Mouse (Mus musculus) heart, adult 2 months (tissue): Measurements from ENCODE around the gene Cep41. TPM values are rescaled to one million over a fixed set of nuclear protein-coding genes. Genes with fewer than 3 reads are reported as not detected.

Experiments
- DNase-seq, 2 experiments: peaks; one replicate each; pipeline ENCODE4 v3.0.0; 2021
- H3K27ac ChIP-seq: fragments of 200-600 bp; 2 replicates; pipeline ENCODE4 v1.8.1; 2022
- H3K27me3 ChIP-seq: fragments of 200-500 bp; 2 replicates; pipeline ENCODE4 v1.6.1; 2012; ENCODE audit warnings: mild to moderate bottlenecking, low read length, inconsistent platforms, mixed read lengths; ENCODE audit not compliant: control insufficient read depth, insufficient read depth
- H3K36me3 ChIP-seq: fragments of 200-500 bp; 2 replicates; pipeline ENCODE4 v1.6.1; 2012; ENCODE audit warnings: low read length, inconsistent platforms; ENCODE audit not compliant: control insufficient read depth, insufficient read depth
- H3K4me1 ChIP-seq: fragments of 200-500 bp; 2 replicates; pipeline ENCODE4 v1.6.1; 2011; ENCODE audit warnings: low read length; ENCODE audit not compliant: control insufficient read depth, insufficient read depth
- H3K4me3 ChIP-seq: fragments of 200-600 bp; 2 replicates; pipeline ENCODE4 v1.8.1; 2022
- H3K79me2 ChIP-seq: fragments of 200-500 bp; replicated peaks from 2 replicates; pipeline ENCODE4 v1.6.1; 2012; ENCODE audit warnings: mild to moderate bottlenecking, inconsistent platforms, low read length, moderate library complexity, mixed read lengths; ENCODE audit not compliant: control insufficient read depth, insufficient read depth
- H3K9ac ChIP-seq: fragments of 200-500 bp; 2 replicates; pipeline ENCODE4 v1.6.1; 2012; ENCODE audit warnings: low read depth, mild to moderate bottlenecking, control low read depth, inconsistent platforms, low read length, mixed read lengths
- CTCF ChIP-seq: fragments of 200-600 bp; IDR thresholded peaks from 2 replicates; pipeline ENCODE4 v1.8.1; 2022; ENCODE audit warnings: antibody characterized with exemption, mild to moderate bottlenecking, moderate library complexity
- EP300 ChIP-seq: fragments of 200-500 bp; IDR thresholded peaks from 2 replicates; pipeline ENCODE4 v1.6.1; 2011; ENCODE audit warnings: low read depth, low read length, control low read depth; ENCODE audit not compliant: insufficient read depth
- POLR2A ChIP-seq: fragments of 200-500 bp; IDR thresholded peaks from 2 replicates; pipeline ENCODE4 v1.6.1; 2011; ENCODE audit warnings: mild to moderate bottlenecking, low read depth, low read length, control low read depth; ENCODE audit not compliant: insufficient read depth
- WGBS: fragments of 180-500 bp; shearing (Covaris S2); methylation state at CpG from one replicate; pipeline ENCODE4 v1.1.7; 2018; 5-methylcytosine and 5-hydroxymethylcytosine counted together
- intact Hi-C: fragments of 180-260 bp; cut with DNase I; formaldehyde crosslinking; loops from one replicate; pipeline ENCODE4 v1.15.1; 2025
- polyA plus RNA-seq: library from polyadenylated mRNA; depleted of rRNA; stranded (reverse); fragments of >200 nt; gene quantifications from 2 replicates; pipeline ENCODE4 v1.2.3, GENCODE M21; 2012
- total RNA-seq, 2 experiments: library from RNA; stranded (reverse); gene quantifications; 2 replicates each; pipeline ENCODE4 v1.2.3; 2021

The Cep41 gene
- total and polyA plus RNA-seq, 3 experiments = 1.3 to 1.9 (median 1.4) TPM

DNA sequence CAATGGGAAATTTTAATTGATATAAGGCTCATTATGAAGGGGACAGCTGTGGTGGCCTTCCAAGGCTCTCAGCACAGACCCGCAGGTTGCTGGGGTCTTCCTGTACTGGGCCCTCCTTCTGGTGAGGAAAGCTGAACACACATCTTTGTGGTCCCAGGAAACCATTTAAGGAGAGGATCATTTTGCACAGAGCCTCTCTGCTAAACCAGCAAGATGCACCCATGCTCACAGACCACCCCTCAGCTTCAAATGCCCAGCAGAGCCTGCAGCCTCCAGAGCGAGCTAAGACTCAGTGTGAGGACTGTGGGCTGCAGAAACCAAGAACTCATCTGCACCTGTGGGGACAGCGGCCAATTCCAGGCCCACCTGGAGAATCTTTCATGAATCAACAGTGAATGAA is 38.6 kb downstream of the Cep41 start:
- intact Hi-C loops = no loop called here
- Histone ChIP-seq H3K4me3 (no peak overlapping the region), H3K9ac (no peak overlapping the region), H3K4me1 (peaks cover 1% of the 10 kb centered on the region; the same call in 1 of the 2 replicates), H3K27ac (no peak overlapping the region), H3K27me3 (no peaks in the 10 kb centered on the region), H3K36me3 (no peaks in the 10 kb centered on the region), H3K79me2 (no peaks in the 10 kb centered on the region)
- WGBS = 92% methylated on average over 3 of the region's 3 CpGs
- DNase-seq = no peak
- TF ChIP-seq EP300 (no peak), CTCF (no peak), POLR2A (no peak)

DNA sequence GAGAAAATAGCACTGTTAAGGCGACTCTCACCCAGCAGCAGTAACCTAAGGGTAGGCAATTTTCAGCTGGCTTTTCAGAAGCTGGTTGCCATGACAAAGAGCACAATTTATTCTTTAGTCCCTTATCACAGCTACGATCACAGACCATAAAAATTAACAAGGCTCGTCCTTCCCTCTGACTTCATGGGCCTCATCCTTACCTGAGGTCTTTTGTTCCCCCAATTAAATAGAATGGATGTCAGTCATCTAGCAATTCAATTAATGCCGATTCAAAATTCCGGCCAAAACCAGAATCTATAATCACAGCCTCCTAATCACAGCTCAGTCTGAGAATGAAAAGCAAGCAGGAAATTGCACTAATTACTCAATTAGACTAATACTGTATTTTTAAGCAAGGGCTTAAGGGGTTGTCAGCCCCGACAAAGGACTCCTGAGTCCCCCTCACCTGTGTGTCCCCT is 39.1 kb downstream of the Cep41 start:
- no peak for DNase-seq
- H3K79me2 ChIP-seq = no peaks in the 10 kb centered on the region
- no peaks in the 10 kb centered on the region for H3K27me3 ChIP-seq
- no peak overlapping the region for H3K27ac ChIP-seq
- no peak overlapping the region for H3K9ac ChIP-seq
- TF ChIP-seq CTCF = no peak
- TF ChIP-seq POLR2A = no peak
- TF ChIP-seq EP300 = no peak
- no peaks in the 10 kb centered on the region for H3K36me3 ChIP-seq
- H3K4me3 ChIP-seq = no peak overlapping the region
- peaks cover 1% of the 10 kb centered on the region; the same call in 1 of the 2 replicates for H3K4me1 ChIP-seq
- 87% methylated on average over 6 of the region's 6 CpGs for WGBS
- intact Hi-C loops = no loop called here

GRCm38 (mm10) chr6:30653518-30653917 is 40.0 kb downstream of the Cep41 start:
- TF ChIP-seq EP300 (no peak), POLR2A (no peak), CTCF (no peak)
- no peak overlapping the region for H3K4me3 ChIP-seq
- no peaks in the 10 kb centered on the region for H3K79me2 ChIP-seq
- 76% methylated on average over 6 of the region's 6 CpGs for WGBS
- intact Hi-C loops = loop anchor here (2.0 kb wide), 1 partner anchor 47 kb away; no protein-coding TSS in a partner anchor
- H3K27ac ChIP-seq = peak overlapping the region; percentile 26; the same call in 1 of the 2 replicates
- H3K9ac ChIP-seq = no peak overlapping the region
- H3K27me3 ChIP-seq = no peaks in the 10 kb centered on the region
- H3K36me3 ChIP-seq = no peaks in the 10 kb centered on the region
- DNase-seq = no peak
- H3K4me1 ChIP-seq = peaks cover 1% of the 10 kb centered on the region; the same call in 1 of the 2 replicates

DNA sequence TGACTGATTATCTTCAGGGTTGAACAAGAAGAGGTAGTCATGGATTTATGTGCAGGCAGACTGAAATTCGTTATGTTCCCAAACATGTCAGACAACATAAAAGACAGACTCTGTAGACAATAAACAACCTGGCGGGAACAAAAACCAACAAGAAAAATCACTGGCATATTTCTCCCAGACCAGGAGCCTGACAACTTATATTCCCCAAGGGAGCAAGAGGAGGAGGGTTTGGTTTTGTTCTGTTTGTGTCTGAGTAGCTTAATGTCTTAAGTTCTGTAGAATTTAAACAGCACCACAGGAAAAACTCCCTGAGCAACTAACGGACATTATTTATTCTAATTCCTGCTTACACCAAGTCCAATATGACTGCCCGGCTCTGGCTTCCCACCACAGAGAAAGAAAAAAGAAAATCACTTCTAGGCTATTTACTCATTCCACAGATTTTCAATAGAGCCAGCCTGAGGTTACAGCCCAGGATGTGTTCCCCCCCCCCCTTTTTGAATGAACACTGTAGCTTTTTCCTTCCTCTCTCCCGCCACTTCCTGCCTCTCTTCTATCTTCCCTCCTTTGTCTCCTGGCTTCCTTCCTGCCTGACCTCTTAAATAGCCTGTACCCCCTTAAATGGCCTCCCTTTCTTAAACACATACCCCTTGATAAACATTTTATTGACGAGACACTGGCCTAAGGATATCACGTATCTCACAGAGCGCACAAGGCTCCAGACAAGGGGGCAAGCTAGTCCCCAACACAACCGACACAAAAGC is 40.9 kb downstream of the Cep41 start:
- 47% methylated on average over 9 of the region's 9 CpGs for WGBS

GRCm38 (mm10) chr6:30649651-30650296 is 43.8 kb downstream of the Cep41 start:
- Histone ChIP-seq H3K9ac (no peak overlapping the region), H3K27me3 (no peaks in the 10 kb centered on the region), H3K79me2 (no peaks in the 10 kb centered on the region), H3K4me1 (peaks cover 1% of the 10 kb centered on the region; the same call in 1 of the 2 replicates), H3K27ac (no peak overlapping the region), H3K4me3 (no peak overlapping the region), H3K36me3 (no peaks in the 10 kb centered on the region)
- no peak for TF ChIP-seq EP300
- TF ChIP-seq POLR2A = no peak
- TF ChIP-seq CTCF = no peak
- 58% methylated on average over 11 of the region's 11 CpGs for WGBS
- intact Hi-C loops = no loop called here
- DNase-seq = no peak

More for the DNA sequence above, 40.9 kb downstream of the Cep41 start:
- no peaks in the 10 kb centered on the region for H3K27me3 ChIP-seq
- TF ChIP-seq POLR2A (no peak), CTCF (no peak), EP300 (no peak)
- no peak overlapping the region for H3K4me3 ChIP-seq
- DNase-seq = no peak
- H3K36me3 ChIP-seq = no peaks in the 10 kb centered on the region
- intact Hi-C loops = loop anchor here (2.0 kb wide), 1 partner anchor 48 kb away; no protein-coding TSS in a partner anchor
- H3K9ac ChIP-seq = no peak overlapping the region
- peak overlapping the region; percentile 26 for H3K27ac ChIP-seq
- H3K4me1 ChIP-seq = peaks cover 1% of the 10 kb centered on the region; the same call in 1 of the 2 replicates
- no peaks in the 10 kb centered on the region for H3K79me2 ChIP-seq
